Mouse (Mus musculus) stomach, embryonic 16.5 days (tissue): ENCODE data around the gene Cnbd2. TPM values are rescaled to one million over a fixed set of nuclear protein-coding genes. Genes with fewer than 3 reads are reported as not detected.
"Not testable (repeated sequence)": the region's sequence is repeated elsewhere in the genome, so short reads cannot be mapped to it uniquely, and the experiment has no call there.

ENCODE experiments used
- ATAC-seq: fragments of 200-750 bp; cut with Nextera tagmentation; 2 replicates; pipeline ENCODE4 v1.8.0; 2017; ENCODE audit warnings: moderate number of reproducible peaks, moderate TSS enrichment; ENCODE audit not compliant: insufficient read depth, low FRiP score
- H3K27ac ChIP-seq: fragments of 300-500 bp; sonication (generic); 2 replicates; pipeline ENCODE4 v1.5.1; 2014; ENCODE audit warnings: low read length
- H3K27me3 ChIP-seq: fragments of 300-500 bp; sonication (generic); 2 replicates; pipeline ENCODE4 v1.6.1; 2014; ENCODE audit warnings: low read length, control low read depth, mixed read lengths; ENCODE audit not compliant: control insufficient read depth, insufficient read depth
- H3K36me3 ChIP-seq: fragments of 300-500 bp; sonication (generic); 2 replicates; pipeline ENCODE4 v1.6.1; 2014; ENCODE audit warnings: low read length; ENCODE audit not compliant: control insufficient read depth, insufficient read depth
- H3K4me1 ChIP-seq: fragments of 300-500 bp; sonication (generic); 2 replicates; pipeline ENCODE4 v1.6.1; 2014; ENCODE audit warnings: low read length, control low read depth, mixed read lengths; ENCODE audit not compliant: control insufficient read depth, insufficient read depth
- H3K4me2 ChIP-seq: fragments of 300-500 bp; sonication (generic); 2 replicates; pipeline ENCODE4 v1.6.1; 2014; ENCODE audit warnings: low read depth, low read length, mixed read lengths
- H3K4me3 ChIP-seq: fragments of 300-500 bp; sonication (generic); replicated peaks from 2 replicates; pipeline ENCODE4 v1.5.1; 2014; ENCODE audit warnings: mild to moderate bottlenecking, low read length
- H3K9ac ChIP-seq: fragments of 300-500 bp; sonication (generic); 2 replicates; pipeline ENCODE4 v1.6.1; 2014; ENCODE audit warnings: low read length
- H3K9me3 ChIP-seq: fragments of 300-500 bp; sonication (generic); replicated peaks from 2 replicates; pipeline ENCODE4 v1.6.1; 2016; ENCODE audit warnings: low read length, control low read depth; ENCODE audit not compliant: control insufficient read depth
- WGBS: fragments of 180-500 bp; shearing (Covaris S2); extraction: QIAGEN DNeasy Blood & Tissue Kit; methylation state at CpG from one replicate; pipeline ENCODE4 v1.1.7; 2014; 5-methylcytosine and 5-hydroxymethylcytosine counted together
- polyA plus RNA-seq: library from polyadenylated mRNA; unstranded; fragments of >200 nt; fragmentation: Nextera tagmentation; extraction: Ambion mirVana; gene quantifications from 2 replicates; pipeline ENCODE4 v1.2.1, GENCODE M21; 2015

The Cnbd2 gene
- polyA plus RNA-seq, 1 experiment from 2014 or later: 3.3 TPM

DNA sequence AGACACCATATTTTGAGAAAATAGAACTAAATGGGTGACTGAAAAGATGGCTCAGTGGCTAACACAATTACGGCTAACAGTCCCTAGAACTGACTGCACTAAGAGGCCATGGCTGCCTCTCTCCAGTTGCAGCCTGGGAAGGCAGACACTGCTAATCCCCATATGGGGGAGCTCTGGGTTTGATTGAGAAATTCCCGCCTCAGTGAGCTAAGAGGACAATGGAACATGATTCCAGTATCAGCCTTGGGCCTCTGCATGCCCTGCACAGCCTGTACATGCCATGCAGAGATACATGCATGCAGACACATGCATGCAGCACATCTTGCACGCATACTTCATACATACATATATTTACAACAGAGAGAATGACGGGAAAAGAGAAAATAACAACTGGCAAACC, 69.3 kb downstream of the Cnbd2 start:
- no peaks in the 10 kb centered on the region for H3K27me3 ChIP-seq
- no peak overlapping the region for H3K4me2 ChIP-seq
- H3K4me1 ChIP-seq: no peaks in the 10 kb centered on the region
- H3K27ac ChIP-seq: no peak overlapping the region
- ATAC-seq: no peak
- H3K36me3 ChIP-seq: no peaks in the 10 kb centered on the region
- WGBS: 75% methylated on average over 4 of the region's 4 CpGs
- no peak overlapping the region for H3K9ac ChIP-seq
- H3K4me3 ChIP-seq: no peak overlapping the region
- 0 out of 2 replicates have a peak, but pooled peaks cover 3% of the 10 kb centered on the region for H3K9me3 ChIP-seq

DNA sequence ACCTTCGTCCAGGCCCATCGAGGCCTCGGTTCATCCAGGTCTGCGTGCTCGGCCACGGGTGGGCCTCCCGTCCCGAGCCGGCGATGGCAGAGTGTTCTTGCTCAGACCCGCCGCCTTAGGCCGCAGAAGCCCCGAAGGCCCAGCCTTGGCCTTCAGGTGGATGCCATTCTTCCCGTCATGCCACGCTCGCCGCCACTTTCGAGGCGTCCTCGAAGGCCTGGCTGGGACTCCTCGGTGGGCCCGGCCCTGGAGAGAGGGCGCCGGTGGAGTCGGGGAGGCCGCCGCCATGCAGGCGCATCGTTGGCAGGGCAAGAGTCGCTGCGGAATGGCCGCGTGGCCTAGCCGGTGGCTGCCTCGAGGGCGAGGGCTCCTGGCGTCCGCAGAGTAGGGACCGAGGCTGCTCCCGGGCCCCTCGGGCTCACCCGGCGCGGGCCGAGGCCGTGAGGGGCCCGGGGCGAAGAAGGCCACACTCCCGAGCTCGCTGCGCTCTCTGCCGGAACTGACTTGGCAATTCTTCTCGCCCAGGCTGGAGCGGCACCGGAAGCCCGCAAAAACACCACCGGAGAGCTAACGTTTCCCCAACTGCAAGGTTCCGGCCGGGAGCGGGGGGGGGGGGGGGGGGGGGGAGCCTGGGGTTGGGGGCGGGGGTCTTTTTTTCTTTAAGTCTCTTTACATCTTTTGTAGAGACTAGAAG, 80.5 kb downstream of the Cnbd2 start:
- H3K9ac ChIP-seq: peak overlapping the region; percentile 62
- H3K4me2 ChIP-seq: peak overlapping the region; percentile 45
- H3K4me3 ChIP-seq: peak overlapping the region; percentile 42
- 0% methylated on average over 1 of the region's 63 CpGs for WGBS
- H3K27ac ChIP-seq, H3K27me3 ChIP-seq, H3K36me3 ChIP-seq, H3K9me3 ChIP-seq, H3K4me1 ChIP-seq: not testable (repeated sequence)
- peak; percentile 89 for ATAC-seq

GRCm38 (mm10) chr2:156393155-156393828, 81.2 kb downstream of the Cnbd2 start:
- ATAC-seq: 0 out of 2 replicates have a peak, but pooled peaks have one; percentile 9
- Histone ChIP-seq H3K9ac (no peak overlapping the region), H3K27me3 (no peaks in the 10 kb centered on the region), H3K36me3 (no peaks in the 10 kb centered on the region), H3K4me2 (peak overlapping the region; percentile 45), H3K4me3 (peak overlapping the region; percentile 42), H3K4me1 (no peaks in the 10 kb centered on the region), H3K9me3 (no peaks in the 10 kb centered on the region), H3K27ac (no peak overlapping the region)
- WGBS: 55% methylated on average over 5 of the region's 5 CpGs

DNA sequence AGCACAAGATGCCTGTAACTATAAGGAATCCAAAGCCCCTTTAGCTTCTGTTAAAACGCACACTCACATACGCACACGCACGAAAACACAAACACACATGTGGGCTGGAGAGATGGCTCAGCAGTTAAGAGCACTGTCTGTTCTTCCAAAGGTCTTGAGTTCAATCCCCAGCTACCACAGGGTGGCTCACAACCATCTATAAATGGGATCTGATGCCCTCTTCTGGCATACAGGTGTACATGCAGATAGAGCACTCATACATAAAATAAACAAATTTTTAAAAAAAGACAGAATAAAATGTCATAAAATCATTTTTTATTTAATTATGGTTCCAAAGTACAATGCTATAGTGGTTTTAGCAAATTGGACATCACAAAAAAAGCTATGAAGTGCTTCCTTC, 82.2 kb downstream of the Cnbd2 start:
- Histone ChIP-seq H3K9ac (no peak overlapping the region), H3K4me2 (no peak overlapping the region), H3K27ac (no peak overlapping the region), H3K36me3 (no peaks in the 10 kb centered on the region), H3K9me3 (no peaks in the 10 kb centered on the region), H3K4me3 (no peak overlapping the region), H3K4me1 (no peaks in the 10 kb centered on the region), H3K27me3 (no peaks in the 10 kb centered on the region)
- ATAC-seq: no peak
- 95% methylated on average over 4 of the region's 4 CpGs for WGBS

DNA sequence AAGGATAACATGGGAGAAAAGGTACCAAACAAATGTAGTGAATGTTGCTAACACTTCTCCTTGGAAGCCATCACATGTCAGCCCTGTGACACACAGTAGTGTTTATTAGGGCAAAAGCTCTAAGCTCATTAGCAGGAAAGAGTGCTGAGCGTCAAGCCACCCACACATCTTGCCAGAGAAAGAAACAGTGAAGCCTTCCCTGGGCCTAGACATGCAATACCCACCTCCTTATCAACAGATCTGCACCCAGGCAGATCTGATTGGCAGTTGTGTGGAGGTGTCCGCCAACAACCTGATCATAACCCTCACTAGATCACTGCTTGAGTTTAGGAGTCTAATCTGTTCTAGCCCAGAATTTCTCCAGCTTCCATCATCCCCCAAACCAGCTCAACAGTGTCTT, 84.0 kb downstream of the Cnbd2 start:
- 75% methylated on average over 2 of the region's 2 CpGs for WGBS
- Histone ChIP-seq H3K4me2 (no peak overlapping the region), H3K36me3 (no peaks in the 10 kb centered on the region), H3K27ac (no peak overlapping the region), H3K4me3 (no peak overlapping the region), H3K27me3 (no peaks in the 10 kb centered on the region), H3K9me3 (no peaks in the 10 kb centered on the region), H3K9ac (no peak overlapping the region), H3K4me1 (0 out of 2 replicates have a peak, but pooled peaks cover 2% of the 10 kb centered on the region)
- ATAC-seq: no peak

DNA sequence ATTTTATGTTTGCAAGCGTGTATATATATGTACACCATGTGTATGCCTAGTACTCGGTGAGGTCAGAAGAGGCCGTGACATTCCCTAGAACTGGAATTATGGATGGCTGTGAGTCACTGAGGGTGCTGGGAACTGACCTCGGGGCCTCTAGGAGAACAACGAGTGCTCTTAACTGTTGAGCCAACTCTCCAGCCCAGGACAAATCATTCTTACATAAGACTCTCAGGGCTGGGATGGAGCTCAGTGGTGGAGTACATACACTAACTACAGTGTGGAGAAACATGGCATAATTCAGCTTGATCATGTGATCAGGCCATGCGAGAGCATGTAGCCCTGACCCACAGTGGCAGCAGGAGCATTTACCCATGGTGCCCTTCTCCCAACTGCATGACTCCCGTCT, 85.9 kb downstream of the Cnbd2 start:
- Histone ChIP-seq H3K4me3 (no peak overlapping the region), H3K9me3 (no peaks in the 10 kb centered on the region), H3K9ac (no peak overlapping the region), H3K36me3 (no peaks in the 10 kb centered on the region), H3K4me1 (0 out of 2 replicates have a peak, but pooled peaks cover 3% of the 10 kb centered on the region), H3K27ac (no peak overlapping the region), H3K27me3 (no peaks in the 10 kb centered on the region), H3K4me2 (no peak overlapping the region)
- WGBS: 91% methylated on average over 7 of the region's 7 CpGs
- no peak for ATAC-seq

- Histone ChIP-seq H3K27ac (no peak overlapping the region), H3K4me3 (no peak overlapping the region), H3K27me3 (no peaks in the 10 kb centered on the region), H3K9me3 (no peaks in the 10 kb centered on the region), H3K4me2 (no peak overlapping the region), H3K36me3 (no peaks in the 10 kb centered on the region), H3K4me1 (0 out of 2 replicates have a peak, but pooled peaks cover 3% of the 10 kb centered on the region), H3K9ac (no peak overlapping the region)
- no peak for ATAC-seq
- 70% methylated on average over 1 of the region's 1 CpGs for WGBS
Observed at GRCm38 (mm10) chr2:156399485-156399884, 87.4 kb downstream of the Cnbd2 start.

GRCm38 (mm10) chr2:156401331-156401730, 89.2 kb downstream of the Cnbd2 start:
- Histone ChIP-seq H3K4me3 (no peak overlapping the region), H3K4me1 (0 out of 2 replicates have a peak, but pooled peaks cover 3% of the 10 kb centered on the region), H3K9ac (no peak overlapping the region), H3K27ac (no peak overlapping the region), H3K36me3 (no peaks in the 10 kb centered on the region), H3K27me3 (no peaks in the 10 kb centered on the region), H3K4me2 (no peak overlapping the region), H3K9me3 (no peaks in the 10 kb centered on the region)
- peak; percentile 74; the same call in 1 of the 2 replicates for ATAC-seq
- WGBS: 8% methylated on average over 9 of the region's 9 CpGs

GRCm38 (mm10) chr2:156402036-156402435, 89.9 kb downstream of the Cnbd2 start:
- Histone ChIP-seq H3K36me3 (no peaks in the 10 kb centered on the region), H3K9me3 (no peaks in the 10 kb centered on the region), H3K9ac (no peak overlapping the region), H3K27ac (no peak overlapping the region), H3K4me3 (no peak overlapping the region), H3K4me2 (no peak overlapping the region), H3K4me1 (peaks cover 5% of the 10 kb centered on the region), H3K27me3 (no peaks in the 10 kb centered on the region)
- WGBS: 88% methylated on average over 3 of the region's 3 CpGs
- ATAC-seq: no peak
